In genomic region chr13:48464170-48464569, GRCm38 (mm10) we compare ENCODE assay signal across 8 mouse cellular contexts. TPM values are rescaled to one million over a fixed set of nuclear protein-coding genes. Genes with fewer than 3 reads are reported as not detected.
DNase-seq lines count a peak whose midpoint lies in the region; ATAC-seq and TF ChIP-seq lines count a peak whose summit lies in the region.

No protein-coding gene starts in this region.

- peak; percentile 38 for TF ChIP-seq CTCF in ES-Bruce4 (IDR thresholded peaks at IDR 0.05; ENCODE audit: low read depth, low read length)
- peak; percentile 95 for TF ChIP-seq CTCF in heart, adult 2 months (IDR thresholded peaks at IDR 0.05)
- TF ChIP-seq CTCF in lung, postnatal 0 days (IDR thresholded peaks at IDR 0.05) = peak; percentile 87

- ATAC-seq in lung, postnatal 0 days = no peak

- H3K4me3 ChIP-seq in ES-Bruce4 (ENCODE audit: low read depth, low read length) = no peak overlapping the region
- no peak overlapping the region for H3K4me3 ChIP-seq in heart, adult 2 months
- H3K4me3 ChIP-seq in lung, postnatal 0 days (ENCODE audit: low read depth, low read length) = no peak overlapping the region

- intact Hi-C loops in heart, adult 2 months (cut with DNase I) = loop anchor here (1.0 to 5.0 kb wide), 4 partner anchors 227 to 1163 kb away; no protein-coding TSS in a partner anchor

- H3K9ac ChIP-seq in ES-Bruce4 (ENCODE audit: low read depth, poor library complexity, severe bottlenecking) = no peak overlapping the region
- H3K9ac ChIP-seq in heart, adult 2 months (ENCODE audit: low read depth, low read length) = no peak overlapping the region
- no peak overlapping the region for H3K9ac ChIP-seq in lung, postnatal 0 days (replicated peaks; ENCODE audit: low read depth)

- H3K36me3 ChIP-seq in ES-Bruce4 (ENCODE audit: control insufficient read depth, insufficient read depth, low read length, poor library complexity, severe bottlenecking) = no peaks in the 10 kb centered on the region
- no peaks in the 10 kb centered on the region for H3K36me3 ChIP-seq in heart, adult 2 months (ENCODE audit: control insufficient read depth, insufficient read depth, low read length)
- H3K36me3 ChIP-seq in lung, postnatal 0 days (ENCODE audit: insufficient read depth, low read length) = no peaks in the 10 kb centered on the region

- H3K79me2 ChIP-seq in heart, adult 2 months (replicated peaks; ENCODE audit: control insufficient read depth, insufficient read depth, low read length) = no peaks in the 10 kb centered on the region

- H3K9me3 ChIP-seq in ES-Bruce4 (replicated peaks; ENCODE audit: control insufficient read depth, insufficient read depth, low read length, poor library complexity, severe bottlenecking) = no peaks in the 10 kb centered on the region
- H3K9me3 ChIP-seq in lung, postnatal 0 days (ENCODE audit: low read length) = no peaks in the 10 kb centered on the region

- H3K27me3 ChIP-seq in ES-Bruce4 (ENCODE audit: control insufficient read depth, insufficient read depth, low read length, poor library complexity, severe bottlenecking) = no peaks in the 10 kb centered on the region
- H3K27me3 ChIP-seq in heart, adult 2 months (ENCODE audit: control insufficient read depth, insufficient read depth, low read length) = no peaks in the 10 kb centered on the region
- no peaks in the 10 kb centered on the region for H3K27me3 ChIP-seq in lung, postnatal 0 days (replicated peaks; ENCODE audit: insufficient read depth, low read length)

- WGBS in heart, adult 2 months = 18% methylated on average over 4 of the region's 4 CpGs
- 11% methylated on average over 4 of the region's 4 CpGs for WGBS in lung, postnatal 0 days

- no peak for TF ChIP-seq EP300 in ES-Bruce4 (IDR thresholded peaks at IDR 0.05; ENCODE audit: insufficient read depth, low read depth, low read length)
- peak; percentile 59; the same call in 1 of the 2 replicates for TF ChIP-seq EP300 in heart, adult 2 months (IDR thresholded peaks at IDR 0.05; ENCODE audit: insufficient read depth, low read depth, low read length)
- TF ChIP-seq EP300 in lung, postnatal 0 days (IDR thresholded peaks at IDR 0.05) = no peak

- H3K4me2 ChIP-seq in lung, postnatal 0 days (replicated peaks; ENCODE audit: low read depth, low read length) = no peak overlapping the region

- no peaks in the 10 kb centered on the region for H3K4me1 ChIP-seq in ES-Bruce4 (ENCODE audit: control insufficient read depth, insufficient read depth, low read length)
- H3K4me1 ChIP-seq in heart, adult 2 months (ENCODE audit: control insufficient read depth, insufficient read depth, low read length) = no peaks in the 10 kb centered on the region
- H3K4me1 ChIP-seq in lung, postnatal 0 days (ENCODE audit: insufficient read depth, low read depth, low read length) = no peaks in the 10 kb centered on the region

- peak; percentile 20 for DNase-seq in adrenal gland, adult 8-10 months
- peak; percentile 79 for DNase-seq in embryo, embryonic 9.5 days (ENCODE audit: extremely low spot score)
- peak; percentile 46 to 66 for DNase-seq in heart, adult 2 months
- DNase-seq in layer of hippocampus, adult 11-12 months (ENCODE audit: low spot score) = peak; percentile 81
- peak; percentile 76 for DNase-seq in lung, postnatal 0 days (ENCODE audit: low spot score)
- peak; percentile 51 for DNase-seq in ovary, postnatal 36 days (ENCODE audit: low spot score)
- DNase-seq in urinary bladder, postnatal 14 days (ENCODE audit: low spot score) = peak; percentile 58

- H3K27ac ChIP-seq in ES-Bruce4 (ENCODE audit: insufficient read depth, low read length) = no peak overlapping the region
- no peak overlapping the region for H3K27ac ChIP-seq in heart, adult 2 months
- H3K27ac ChIP-seq in lung, postnatal 0 days (ENCODE audit: low read length) = no peak overlapping the region

- no peak for TF ChIP-seq POLR2A in ES-Bruce4 (IDR thresholded peaks at IDR 0.05; ENCODE audit: insufficient read depth, low read length)
- no peak for TF ChIP-seq POLR2A in heart, adult 2 months (IDR thresholded peaks at IDR 0.05; ENCODE audit: insufficient read depth, low read depth, low read length)

RNA-seq across cellular contexts. Expression of gene Zfp169, which starts 49.1 kb away (rescaled TPM):
- polyA plus RNA-seq in ES-Bruce4 (2011; ENCODE audit: insufficient read depth, insufficient read length, low read depth, missing spikeins) = 4.4 and 10.8 TPM in 2 replicates
- total RNA-seq in adrenal gland, adult 8-10 months (2022) = 10 to 100 TPM; 11.3 to 13.7 (median 12.7) TPM
- 1 to 10 TPM; 5.0 to 7.0 TPM for total RNA-seq in heart, adult 2 months (2021)
- polyA plus RNA-seq in heart, adult 2 months (2012; rRNA removed) = 4.2 and 7.2 TPM in 2 replicates
- polyA plus RNA-seq in lung, postnatal 0 days (2015; fragmentation: Nextera tagmentation; extraction: Ambion mirVana) = 1.3 and 1.6 TPM in 2 replicates

RNA-seq across cellular contexts. Expression of gene A830005F24Rik, which starts 49.2 kb away (rescaled TPM):
- not detected in 2 replicates for polyA plus RNA-seq in ES-Bruce4 (2011; ENCODE audit: insufficient read depth, insufficient read length, low read depth, missing spikeins)
- not detected for total RNA-seq in adrenal gland, adult 8-10 months (2022)
- total RNA-seq in heart, adult 2 months (2021) = under 1 TPM in 1 of 2 experiments, not detected in 1; 0.30 TPM
- polyA plus RNA-seq in heart, adult 2 months (2012; rRNA removed) = 0.23 TPM in 1 of 2 replicates, not detected in the other
- polyA plus RNA-seq in lung, postnatal 0 days (2015; fragmentation: Nextera tagmentation; extraction: Ambion mirVana) = 0.41 TPM in 1 of 2 replicates, not detected in the other

Comparison
In these comparisons a context has a peak if more than half of its experiments do, and no peak if none do; other contexts are left out.
1. CTCF ChIP-seq: peak in every context shown above with its lines; median percentile 95 in heart, adult 2 months; 87 in lung, postnatal 0 days; 38 in ES-Bruce4.
2. DNase-seq: peak in every context shown above with its lines; median percentile 81 in layer of hippocampus, adult 11-12 months; 79 in embryo, embryonic 9.5 days; 76 in lung, postnatal 0 days; 58 in urinary bladder, postnatal 14 days; 56 in heart, adult 2 months; 51 in ovary, postnatal 36 days; 20 in adrenal gland, adult 8-10 months.